Mouse (Mus musculus) bone marrow macrophage, adult 2 months (primary cell): ENCODE measurements around the gene Pxn.
"Not testable (repeated sequence)": the region's sequence is repeated elsewhere in the genome, so short reads cannot be mapped to it uniquely, and the experiment has no call there.

Experiments
- CTCF ChIP-seq: IDR thresholded peaks from 2 replicates; pipeline ENCODE4 v1.5.1; 2012; ENCODE audit warnings: low read depth, mild to moderate bottlenecking, low read length, moderate library complexity
- POLR2A ChIP-seq: IDR thresholded peaks from 2 replicates; pipeline ENCODE4 v1.6.1; 2012; ENCODE audit warnings: mild to moderate bottlenecking, low read depth, low read length, borderline replicate concordance

- not testable (repeated sequence) for TF ChIP-seq CTCF, POLR2A
Measured at GRCm38 (mm10) chr5:115505617-115506016, 859 bp upstream of the Pxn start.
